Mouse (Mus musculus): ENCODE results near the gene Smad6.

The Smad6 gene

DNA sequence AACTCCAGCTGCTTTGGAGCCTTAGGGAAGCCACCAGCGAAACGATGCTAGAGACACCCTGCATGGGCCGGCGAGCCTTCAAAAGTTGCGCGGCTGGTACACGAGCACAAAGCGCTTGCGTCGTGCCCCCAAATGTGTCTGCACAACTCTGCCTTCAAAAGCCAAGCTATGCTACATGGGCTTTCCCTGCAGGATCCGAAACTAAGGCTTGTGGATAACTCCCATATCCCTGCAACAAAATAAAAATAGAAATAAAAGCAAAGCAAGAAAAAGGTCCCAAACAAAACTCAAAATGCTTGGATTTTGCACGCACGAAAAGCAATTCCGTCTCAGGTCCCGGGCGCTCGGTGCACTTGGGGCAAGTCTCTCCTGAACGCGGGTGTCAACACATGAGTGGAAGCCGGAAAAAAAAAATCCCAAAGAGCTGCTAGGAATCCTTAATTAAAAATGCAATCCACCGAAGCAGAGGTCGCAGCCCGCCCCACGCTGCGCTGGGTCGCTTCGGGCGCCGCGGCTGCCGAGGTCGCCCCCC, 474 bp downstream of the Smad6 start:
- no peak for DNase-seq

DNA sequence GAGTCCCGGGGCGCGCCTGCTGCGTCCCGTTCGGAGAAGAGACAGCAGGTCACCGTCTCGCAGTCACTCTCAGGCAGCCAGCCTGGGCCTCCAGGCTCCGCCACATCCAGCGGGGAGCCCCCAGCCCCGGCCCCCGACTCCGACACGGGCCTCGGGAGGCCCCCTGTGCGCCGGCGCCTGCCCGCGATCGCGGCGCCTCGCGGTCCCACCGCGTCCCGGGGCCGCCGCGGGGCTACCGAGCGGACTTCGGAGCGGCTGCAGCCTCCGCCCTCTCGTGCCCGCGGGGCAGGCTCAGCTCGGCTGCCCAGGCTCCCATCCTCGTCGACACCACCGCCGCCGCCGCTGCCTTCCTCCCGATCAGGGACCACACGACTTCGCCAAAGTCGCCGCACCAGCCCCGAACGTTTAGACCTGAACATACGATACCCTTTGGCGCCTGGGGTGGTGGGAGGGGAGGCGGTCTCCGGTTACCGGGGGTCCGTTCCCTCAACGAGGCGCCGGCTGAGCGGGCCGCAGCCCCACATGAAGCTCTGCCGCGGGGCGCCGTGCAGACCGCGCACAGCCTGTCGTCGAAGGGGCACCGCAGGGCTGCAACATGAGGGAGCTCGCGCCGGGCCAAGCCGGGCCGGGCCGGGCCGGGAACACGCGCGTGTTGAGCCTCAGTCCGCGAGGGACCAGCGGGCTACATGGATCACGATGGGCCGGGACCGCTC, 1.1 kb downstream of the Smad6 start:
- DNase-seq = no peak

GRCm38 (mm10) chr9:64020171-64020605, 1.7 kb downstream of the Smad6 start:
- DNase-seq = no peak

GRCm38 (mm10) chr9:64019036-64019886, 2.6 kb downstream of the Smad6 start:
- no peak for DNase-seq

- DNase-seq = no peak
Observed at GRCm38 (mm10) chr9:64017861-64018793, 3.7 kb downstream of the Smad6 start.

DNA sequence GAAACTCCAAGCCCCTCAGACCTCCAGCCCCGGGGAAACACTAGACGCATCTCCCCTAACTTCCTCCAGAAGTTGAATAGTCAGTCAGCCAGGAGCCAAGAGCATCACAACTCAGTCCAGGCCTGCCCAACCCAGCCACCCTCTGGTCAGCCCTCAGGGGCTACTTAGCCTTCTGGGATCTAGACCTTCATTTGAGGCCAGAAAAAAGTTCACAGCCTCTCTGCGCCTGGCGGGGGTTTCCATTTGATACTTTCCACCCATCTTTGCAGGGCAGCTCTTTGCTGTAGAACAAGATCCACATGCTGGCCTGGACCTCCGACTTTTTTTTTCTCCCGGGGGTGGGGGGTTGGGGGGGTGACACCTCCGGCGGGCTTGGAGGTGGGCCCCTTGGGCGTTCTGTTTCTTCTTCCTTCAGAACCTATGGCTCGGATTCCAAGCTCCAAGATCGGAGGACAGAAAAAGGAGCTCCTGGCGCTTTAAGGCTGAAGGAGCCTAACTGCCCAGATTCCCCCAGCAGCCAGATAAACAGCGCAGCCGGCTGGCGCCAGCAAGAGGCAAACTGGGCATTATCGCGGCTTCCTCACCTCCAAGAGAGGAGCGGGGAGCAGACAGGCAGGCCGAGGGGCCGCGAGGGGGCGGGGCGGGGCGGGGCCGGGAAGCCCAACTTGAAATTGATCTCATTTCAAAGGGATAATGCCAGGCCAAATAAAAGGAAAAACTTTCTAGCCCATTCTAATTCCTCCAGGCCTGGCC, 5.0 kb downstream of the Smad6 start:
- DNase-seq = no peak

DNA sequence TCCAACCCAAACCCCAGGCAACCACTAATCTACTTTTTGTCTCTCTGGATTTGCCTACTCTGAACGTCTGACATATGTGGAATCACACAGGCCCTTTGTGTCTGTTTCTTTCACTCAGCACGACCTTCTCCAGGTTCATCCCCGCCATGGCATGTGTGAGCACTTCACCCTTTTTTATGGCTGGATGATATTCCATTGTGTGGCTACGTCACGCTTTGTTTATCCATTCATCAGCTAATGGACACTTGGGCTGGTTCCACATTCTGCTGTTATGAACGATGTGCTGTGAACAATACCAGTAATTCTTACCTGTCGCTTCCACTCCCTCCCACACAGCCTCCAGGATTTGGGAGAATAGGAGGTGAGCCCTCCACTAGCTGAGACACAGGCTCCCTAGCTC, 5.8 kb downstream of the Smad6 start:
- no peak for DNase-seq

DNA sequence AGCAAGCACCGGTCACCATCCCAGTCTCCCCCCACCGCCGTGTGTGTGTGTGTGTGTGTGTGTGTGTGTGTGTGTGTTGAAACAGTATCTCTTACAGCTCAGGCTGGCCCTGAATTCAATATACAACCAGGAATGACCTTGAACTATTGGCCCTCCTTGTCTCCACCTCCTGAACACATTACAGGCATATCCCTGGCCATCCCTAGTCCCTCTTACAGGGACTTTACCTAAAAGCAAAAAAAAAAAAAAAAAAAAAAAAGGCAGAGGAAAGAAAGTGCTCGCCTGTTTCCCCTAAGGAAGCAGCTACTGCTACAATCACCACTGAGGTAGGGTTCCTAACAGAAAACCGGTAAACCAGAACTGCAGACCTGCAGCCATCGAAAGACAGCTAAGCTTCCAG, 7.1 kb downstream of the Smad6 start:
- no peak for DNase-seq

DNA sequence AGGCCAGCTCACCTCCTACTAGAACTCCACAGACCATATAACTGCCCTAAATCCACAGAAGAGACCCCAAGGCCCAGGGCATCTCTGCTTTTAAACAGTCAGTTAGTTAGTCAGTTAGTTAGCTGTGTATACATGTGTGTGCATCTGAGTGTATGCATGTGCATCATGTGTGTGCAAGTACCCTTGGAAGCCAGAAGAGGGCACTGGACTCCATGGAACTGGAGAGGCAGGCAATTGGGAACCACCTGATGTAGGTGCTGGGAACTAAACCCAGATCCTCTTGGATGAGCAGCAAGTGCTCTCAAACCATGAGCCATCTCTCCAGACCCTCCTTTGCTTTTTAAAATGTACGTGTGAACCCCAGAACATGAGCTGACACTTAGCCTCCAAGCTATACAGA, 10.5 kb downstream of the Smad6 start:
- no peak for DNase-seq

DNA sequence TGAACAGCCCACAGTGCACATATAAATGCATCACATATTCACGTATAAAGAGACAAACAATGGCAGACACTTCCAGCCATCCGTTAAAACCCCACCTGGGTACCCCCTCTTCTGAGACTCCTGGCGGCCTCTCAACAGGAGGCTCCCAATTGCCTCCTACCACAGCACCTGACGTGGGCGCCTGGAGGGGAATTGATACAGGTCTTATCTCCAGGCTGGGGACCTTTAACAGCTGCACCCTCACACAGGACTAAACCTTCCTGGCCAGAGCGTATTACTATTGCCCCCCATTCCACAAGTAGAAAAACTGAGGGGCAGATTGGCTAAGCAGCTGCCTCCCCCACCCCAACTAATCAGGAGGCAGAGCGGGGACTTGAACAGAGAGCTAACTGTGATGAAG, 18.9 kb downstream of the Smad6 start:
- no peak for DNase-seq

DNA sequence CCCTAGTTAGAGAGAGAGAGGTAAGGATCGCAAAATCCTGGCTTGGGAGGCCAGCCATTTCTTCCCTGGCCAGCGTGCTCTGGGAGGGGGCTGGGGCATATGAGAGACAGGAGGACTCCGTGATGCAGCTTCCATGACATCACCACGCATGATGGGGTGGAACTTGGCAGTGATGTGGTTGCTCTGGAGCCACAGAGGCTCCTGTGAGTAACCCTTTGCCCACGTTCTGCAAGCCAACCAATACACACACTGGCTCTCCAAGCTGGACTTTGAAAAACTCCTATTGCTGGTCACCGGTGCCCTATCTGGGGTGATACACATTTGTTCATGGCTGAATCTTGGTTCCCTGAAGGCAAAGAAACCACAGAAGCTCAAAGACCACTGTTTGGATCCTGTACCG, 20.8 kb downstream of the Smad6 start:
- DNase-seq = no peak

DNA sequence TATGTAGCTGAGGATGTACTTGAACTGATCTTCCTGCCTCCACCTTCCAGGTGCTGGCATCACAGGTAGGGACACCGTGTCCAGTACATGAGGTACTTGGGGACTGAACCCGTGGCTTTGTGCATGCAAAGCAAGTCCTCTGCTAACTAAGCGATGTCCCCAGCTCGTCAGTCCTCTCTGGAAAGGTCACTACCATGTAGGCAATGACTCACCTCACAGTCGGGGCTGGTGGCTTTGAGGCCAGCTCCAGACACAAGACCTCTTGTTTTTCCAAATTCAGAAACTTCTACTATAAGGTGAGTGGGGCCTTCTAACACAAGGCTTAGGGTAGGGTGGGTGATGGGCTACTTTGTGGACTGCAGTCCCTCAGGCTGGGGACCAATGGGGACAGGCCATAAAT, 21.8 kb downstream of the Smad6 start:
- DNase-seq = no peak

DNA sequence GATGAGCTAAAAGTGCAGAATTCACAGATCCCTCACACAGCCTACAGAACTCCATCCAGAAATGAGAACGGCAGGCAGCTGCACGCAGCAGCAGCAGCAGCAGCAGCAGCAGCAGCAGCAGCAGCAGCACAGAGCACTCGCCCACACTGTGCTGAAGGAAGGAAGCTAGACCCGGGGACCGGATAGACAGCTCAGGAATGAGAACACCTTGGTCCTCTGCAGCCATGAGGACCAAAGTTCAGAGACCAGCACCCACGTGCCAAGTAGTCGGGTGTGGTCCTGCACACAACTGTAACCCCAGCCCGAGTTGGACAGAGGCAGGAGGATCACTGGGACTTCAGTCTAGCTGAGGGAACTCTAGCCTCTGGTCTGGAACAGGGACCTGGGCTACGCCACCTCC, 22.7 kb downstream of the Smad6 start:
- DNase-seq = no peak

DNA sequence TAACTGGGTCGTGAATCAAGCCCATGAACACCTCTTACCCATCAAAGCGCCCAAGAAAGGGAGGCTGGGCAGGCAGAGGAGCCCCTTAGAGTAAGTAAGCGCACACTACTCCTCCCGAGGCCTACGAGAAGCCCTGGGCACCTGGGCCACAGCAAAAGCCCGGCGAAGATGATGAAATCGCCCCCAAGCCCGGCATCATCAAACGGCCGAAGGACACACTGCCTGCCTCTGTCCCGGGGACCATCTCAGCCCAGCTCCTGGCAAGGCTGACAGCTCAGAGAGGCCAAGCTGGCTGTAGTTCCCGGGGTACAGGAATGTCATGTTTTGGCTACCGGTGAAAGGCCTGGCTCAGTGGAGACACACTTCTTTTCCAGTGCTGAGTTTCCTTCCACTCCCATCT, 23.8 kb downstream of the Smad6 start:
- no peak for DNase-seq

DNA sequence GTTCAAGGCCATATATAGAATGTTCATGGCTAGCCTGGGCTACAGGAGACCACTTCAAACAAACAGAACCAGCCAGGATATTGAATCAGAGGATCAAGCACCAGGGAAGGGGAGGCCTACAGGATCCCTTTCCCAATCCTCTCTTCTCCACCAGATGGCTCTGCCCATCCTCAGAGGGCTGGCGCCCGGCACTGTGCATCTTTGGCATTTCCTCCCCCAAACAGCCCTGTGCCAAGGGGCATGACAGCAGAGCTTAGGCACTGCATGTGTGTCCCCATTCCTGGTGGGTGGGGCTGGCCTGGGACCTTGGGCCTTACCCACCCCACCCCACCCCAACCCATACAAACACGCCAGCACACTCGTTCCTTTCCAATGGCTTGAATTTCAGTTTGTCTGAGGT, 24.4 kb downstream of the Smad6 start:
- DNase-seq = no peak

- no peak for DNase-seq
Observed at GRCm38 (mm10) chr9:63993256-63993655, 28.6 kb downstream of the Smad6 start.

GRCm38 (mm10) chr9:63992761-63993160, 29.1 kb downstream of the Smad6 start:
- no peak for DNase-seq

- DNase-seq = no peak
Observed at GRCm38 (mm10) chr9:63991193-63991592, 30.7 kb downstream of the Smad6 start.

GRCm38 (mm10) chr9:63989641-63990040, 32.2 kb downstream of the Smad6 start:
- no peak for DNase-seq

DNA sequence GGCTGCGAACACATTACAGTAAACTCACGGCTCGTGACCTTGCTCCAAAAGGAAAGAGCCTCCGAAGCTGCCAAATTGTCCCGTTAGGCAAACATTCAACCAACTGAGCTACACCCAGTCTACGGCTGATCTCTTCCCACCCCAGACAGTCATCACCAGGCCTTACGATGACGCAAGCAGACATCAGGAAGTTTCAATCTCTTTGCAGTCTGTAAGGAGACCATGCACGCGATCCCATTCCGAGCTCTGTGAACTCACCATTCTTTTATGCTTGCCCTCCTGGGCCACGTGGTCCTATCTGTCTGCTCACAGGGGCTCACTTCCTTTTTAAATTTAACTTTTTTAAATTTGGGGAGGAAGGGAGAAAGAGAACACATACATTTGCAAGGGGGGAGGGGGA, 32.6 kb downstream of the Smad6 start:
- no peak for DNase-seq

- no peak for DNase-seq
Observed at GRCm38 (mm10) chr9:63985125-63985524, 36.7 kb downstream of the Smad6 start.

- DNase-seq = no peak
Observed at GRCm38 (mm10) chr9:63982937-63983632, 38.8 kb downstream of the Smad6 start.

All from cerebellum, adult 9-11 months (tissue).